Mouse (Mus musculus): ENCODE results near the gene Zfp36l1.
A peak's percentile ranks its signal among the peaks of the same experiment; 100 is the strongest.

The Zfp36l1 gene

GRCm38 (mm10) chr12:80112852-80113551, at the start of gene Zfp36l1:
Gene Zfp36l1, minus strand, starts transcription at chr12:80113013.
- DNase-seq: peak; percentile 98

DNA sequence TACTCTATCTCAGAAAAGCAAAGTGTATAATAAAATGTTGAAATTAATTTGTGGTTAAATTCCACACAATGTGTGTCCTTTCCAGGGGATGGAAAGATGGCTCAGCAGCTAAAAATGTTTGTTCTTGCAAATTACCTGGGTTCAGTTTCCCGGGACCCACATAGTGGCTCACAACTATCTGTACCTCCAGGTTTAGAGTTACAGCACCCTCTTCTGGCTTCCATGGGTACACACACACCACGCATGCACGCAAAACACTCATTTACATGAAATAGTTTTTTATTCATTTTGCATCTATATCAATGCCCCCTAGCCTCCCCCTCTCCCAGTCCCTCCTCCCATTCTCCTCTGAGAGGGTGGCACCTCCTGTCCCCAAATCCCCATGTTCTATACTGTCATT, 49.6 kb upstream of the Zfp36l1 start:
- no peak for DNase-seq

DNA sequence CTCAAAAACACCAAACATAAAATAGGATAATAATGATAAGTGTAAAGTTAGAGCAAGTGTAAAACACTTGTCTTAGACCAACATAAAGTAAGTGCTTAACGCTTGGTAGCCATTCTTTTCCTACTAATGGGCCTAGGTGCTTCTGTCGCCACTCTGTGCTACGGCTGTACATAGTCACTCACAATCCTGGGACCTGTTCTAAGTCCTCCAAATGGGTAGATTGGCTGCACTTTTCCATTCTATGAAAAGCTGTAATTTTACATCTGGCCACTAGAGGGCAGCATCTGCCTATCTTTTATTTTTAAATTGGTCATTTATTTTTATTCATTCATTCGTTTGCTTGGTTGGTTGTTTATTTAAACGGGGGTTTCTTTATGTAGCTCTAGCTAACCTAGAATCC, 44.9 kb upstream of the Zfp36l1 start:
- DNase-seq: no peak

GRCm38 (mm10) chr12:80153687-80154326, 41.0 kb upstream of the Zfp36l1 start:
- DNase-seq: peak; percentile 73

- no peak for DNase-seq
Observed at GRCm38 (mm10) chr12:80153078-80153477, 40.3 kb upstream of the Zfp36l1 start.

DNA sequence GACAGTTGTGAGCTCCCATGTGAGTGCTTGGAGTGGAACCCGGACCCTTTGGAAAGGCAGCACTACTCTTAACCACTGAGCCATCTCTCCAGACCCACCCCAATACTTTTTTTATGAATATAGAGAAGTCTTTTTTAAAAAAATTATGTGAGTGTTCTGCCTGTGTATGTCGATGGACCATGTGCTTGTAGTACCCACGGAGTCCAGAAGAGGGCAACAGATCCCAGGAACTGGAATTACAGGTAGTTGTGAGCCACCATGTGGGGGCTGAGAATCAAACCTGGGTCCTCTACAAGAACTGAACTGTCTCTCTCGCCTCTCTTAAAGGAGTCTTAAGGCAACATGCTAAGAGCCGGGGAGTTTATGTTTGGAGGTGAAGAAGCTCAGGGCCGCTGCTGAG, 39.0 kb upstream of the Zfp36l1 start:
- no peak for DNase-seq

- DNase-seq: peak; percentile 74
Observed at GRCm38 (mm10) chr12:80150624-80151023, 37.8 kb upstream of the Zfp36l1 start.

- DNase-seq: no peak
Observed at GRCm38 (mm10) chr12:80147563-80148214, 34.9 kb upstream of the Zfp36l1 start.

DNA sequence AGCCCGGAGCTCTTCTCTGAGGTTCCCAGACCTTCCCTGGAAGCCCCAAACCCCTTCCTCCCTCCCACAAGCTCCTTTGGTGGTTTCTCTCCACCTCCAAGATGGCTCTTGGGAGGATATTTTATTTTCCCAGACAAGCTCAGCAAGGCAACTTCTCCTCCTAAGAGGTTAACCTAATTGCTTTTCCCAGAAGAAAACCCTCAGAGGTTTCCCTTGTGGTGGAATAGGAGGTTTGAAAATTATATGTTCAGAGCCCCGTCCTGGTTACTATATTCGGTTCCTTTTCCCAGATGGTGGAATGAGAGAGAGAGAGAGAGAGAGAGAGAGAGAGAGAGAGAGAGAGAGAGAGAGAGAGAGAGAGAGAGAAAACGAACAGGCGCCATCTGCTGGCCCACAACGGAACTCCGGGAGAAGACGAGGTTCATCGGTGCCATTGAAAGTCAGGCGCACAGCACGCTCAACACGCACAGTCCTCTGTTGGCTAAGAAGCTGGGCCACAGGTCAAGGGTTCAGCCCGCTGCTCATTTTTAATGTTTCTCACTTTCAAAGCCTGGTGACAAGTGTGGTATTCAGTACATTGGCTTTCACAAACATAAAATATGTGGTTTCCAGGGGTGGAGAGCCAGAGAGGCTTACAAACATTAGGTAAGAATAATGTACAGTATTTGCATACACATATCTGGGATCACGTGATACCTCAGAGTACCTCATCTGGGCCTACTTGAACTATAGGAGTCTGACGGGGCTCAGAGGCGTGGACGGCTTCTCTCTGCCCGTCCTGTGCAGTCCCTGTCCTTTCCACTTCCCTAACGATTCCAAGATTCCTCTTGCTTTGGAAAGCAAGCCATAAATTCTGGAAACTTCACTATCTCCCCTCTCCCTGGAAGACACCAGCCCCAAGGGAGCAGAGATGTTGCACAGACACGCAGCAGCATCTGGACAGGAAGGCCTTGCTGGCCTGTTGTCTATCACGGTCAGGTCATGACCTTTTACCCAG, 33.7 kb upstream of the Zfp36l1 start:
- peak; percentile 83 for DNase-seq

- DNase-seq: no peak
Observed at GRCm38 (mm10) chr12:80145365-80145764, 32.6 kb upstream of the Zfp36l1 start.

GRCm38 (mm10) chr12:80144846-80145245, 32.0 kb upstream of the Zfp36l1 start:
- no peak for DNase-seq

GRCm38 (mm10) chr12:80141470-80141869, 28.7 kb upstream of the Zfp36l1 start:
- DNase-seq: peak; percentile 78

- no peak for DNase-seq
Observed at GRCm38 (mm10) chr12:80141011-80141410, 28.2 kb upstream of the Zfp36l1 start.

GRCm38 (mm10) chr12:80137744-80138143, 24.9 kb upstream of the Zfp36l1 start:
- no peak for DNase-seq

DNA sequence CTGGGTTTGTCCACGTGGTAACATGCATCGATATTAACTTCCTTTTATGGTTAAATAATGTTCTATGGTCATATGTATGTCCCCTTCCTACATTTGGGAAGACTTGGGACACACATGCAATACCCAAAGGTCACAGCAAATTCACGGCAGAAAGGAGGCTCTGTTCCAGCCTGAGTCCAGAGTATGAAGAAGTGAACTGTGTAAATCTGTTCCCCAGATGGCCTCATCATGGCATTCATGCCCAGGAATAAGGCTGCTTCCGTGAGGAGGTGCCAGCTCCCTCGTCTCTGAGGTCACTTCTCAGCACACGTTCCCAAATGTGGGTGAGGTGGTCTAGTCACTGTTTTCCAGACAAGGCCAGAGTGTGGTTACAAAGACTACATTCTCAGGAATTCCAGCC, 24.4 kb upstream of the Zfp36l1 start:
- DNase-seq: no peak

DNA sequence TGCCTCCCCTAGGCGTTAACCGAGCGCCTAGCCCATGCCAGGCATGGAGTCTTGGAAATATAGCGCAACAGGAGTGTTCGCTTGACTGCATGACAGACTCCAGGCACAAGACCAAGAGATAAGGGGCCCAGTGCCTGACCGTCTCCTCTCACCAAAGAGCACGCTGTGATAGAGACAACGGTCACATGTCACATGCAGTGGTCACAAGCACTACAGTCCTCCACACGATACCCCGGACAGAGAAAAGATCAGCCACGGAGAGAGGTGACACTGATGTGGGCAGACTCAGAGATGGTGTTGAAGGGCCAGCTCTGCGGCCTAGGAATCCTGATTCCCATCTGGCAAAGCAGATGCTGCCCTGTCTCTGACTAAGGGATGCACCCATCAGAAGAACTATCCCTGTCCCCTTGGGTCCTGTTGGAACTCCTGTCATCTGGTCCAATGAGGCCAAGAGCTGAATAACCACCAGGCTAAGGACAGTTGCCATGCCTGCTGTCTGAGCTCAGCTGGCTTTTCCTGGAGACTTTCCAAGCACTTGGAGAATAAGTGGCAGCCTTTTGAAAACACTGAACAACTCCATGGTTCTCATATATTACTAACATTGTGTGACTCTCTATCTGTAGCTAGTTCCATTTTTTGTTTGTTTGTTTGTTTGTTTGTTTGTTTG, 23.6 kb upstream of the Zfp36l1 start:
- DNase-seq: peak; percentile 67

DNA sequence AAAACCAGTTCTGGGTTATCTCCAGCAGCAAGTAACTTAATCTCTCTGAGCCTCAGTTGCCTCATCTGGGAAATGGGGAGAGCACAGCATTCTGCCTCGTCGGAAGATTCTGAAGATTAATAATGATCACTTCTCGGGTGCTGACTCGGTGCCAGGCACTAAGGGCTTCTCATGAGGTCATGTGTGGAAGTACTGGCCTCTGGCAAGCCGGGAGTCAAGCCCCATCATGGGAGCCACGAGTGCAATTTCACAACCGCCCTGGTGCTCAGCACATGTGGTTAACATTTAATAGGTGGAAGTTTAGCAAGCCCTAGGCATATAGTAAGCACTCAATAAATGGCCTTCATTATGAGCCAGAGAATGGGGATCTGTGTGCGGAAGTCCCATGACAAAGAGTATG, 22.4 kb upstream of the Zfp36l1 start:
- DNase-seq: peak; percentile 52

DNA sequence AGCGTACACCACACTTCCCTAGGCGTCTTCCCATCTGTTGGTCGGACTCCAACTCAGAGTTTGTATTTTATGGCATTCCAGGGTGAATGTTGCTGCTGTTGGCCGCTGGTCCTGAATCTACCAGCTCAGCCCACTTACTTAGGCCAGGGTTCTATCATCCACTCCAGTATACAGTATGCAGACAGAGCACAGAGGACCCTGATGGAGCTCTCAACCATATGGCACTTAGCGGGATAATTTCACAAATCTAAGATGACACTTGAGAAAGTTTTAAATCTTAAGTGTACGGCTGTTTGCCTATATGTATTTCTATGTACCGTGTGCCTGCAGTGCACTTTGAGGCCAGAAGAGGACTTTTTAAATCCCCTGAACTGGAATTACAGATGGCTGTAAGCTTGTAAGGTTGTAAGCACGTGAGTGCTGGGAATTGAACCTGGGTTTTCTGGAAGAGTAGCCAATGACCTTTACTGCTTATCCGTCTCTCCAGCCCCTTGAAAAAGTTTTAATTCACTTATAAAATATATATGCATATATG, 20.3 kb upstream of the Zfp36l1 start:
- no peak for DNase-seq

- peak; percentile 92 for DNase-seq
Observed at GRCm38 (mm10) chr12:80132250-80133003, 19.6 kb upstream of the Zfp36l1 start.

- DNase-seq: no peak
Observed at GRCm38 (mm10) chr12:80131359-80132249, 18.8 kb upstream of the Zfp36l1 start.

Measured in lung, postnatal 10 days (tissue).